Mouse (Mus musculus): ENCODE measurements around the gene Alkbh3.

Alkbh3 gene

GRCm38 (mm10) chr2:93992810-93993209, 17.8 kb downstream of the Alkbh3 start:
- DNase-seq (ENCODE audit: low read depth, low spot score) = no peak

DNA sequence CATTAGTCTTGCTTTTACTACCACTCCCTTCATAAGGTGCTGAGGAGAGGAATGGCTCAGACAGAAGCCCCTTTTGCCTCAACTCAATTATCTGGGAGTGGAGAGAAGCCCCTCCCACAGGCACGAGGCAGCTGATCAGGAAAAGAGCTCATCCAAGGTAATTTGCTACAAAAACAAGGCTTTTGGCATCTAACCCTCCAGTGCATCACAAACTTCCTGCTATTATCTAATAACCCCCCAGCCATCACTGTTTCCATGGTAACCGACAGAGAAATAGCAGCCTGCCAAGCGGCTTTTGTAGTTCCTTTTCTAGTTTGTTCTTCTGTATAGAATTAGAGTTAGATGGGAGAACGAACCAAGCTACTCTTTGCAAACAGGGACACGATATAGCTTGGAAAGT, 18.3 kb downstream of the Alkbh3 start:
- DNase-seq (ENCODE audit: low read depth, low spot score) = no peak

DNA sequence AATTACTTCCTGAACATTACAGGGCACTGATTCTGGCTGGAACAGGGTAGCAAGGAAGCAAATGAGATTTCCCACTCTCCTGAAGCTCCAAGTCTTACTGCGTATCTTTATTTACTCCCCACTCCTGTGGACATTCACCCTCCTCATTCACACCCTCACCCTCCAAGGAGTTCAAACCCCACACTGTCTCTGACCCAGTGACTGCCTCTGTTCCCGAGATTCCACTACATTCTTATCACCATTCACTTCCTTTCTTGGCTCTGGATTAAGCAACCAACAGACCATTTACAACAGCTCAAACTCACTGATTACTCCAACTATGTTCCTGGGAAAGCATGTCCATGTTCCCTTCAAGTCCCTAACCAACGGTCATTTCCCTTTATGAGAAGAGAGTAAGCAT, 19.3 kb downstream of the Alkbh3 start:
- DNase-seq (ENCODE audit: low read depth, low spot score) = no peak

DNA sequence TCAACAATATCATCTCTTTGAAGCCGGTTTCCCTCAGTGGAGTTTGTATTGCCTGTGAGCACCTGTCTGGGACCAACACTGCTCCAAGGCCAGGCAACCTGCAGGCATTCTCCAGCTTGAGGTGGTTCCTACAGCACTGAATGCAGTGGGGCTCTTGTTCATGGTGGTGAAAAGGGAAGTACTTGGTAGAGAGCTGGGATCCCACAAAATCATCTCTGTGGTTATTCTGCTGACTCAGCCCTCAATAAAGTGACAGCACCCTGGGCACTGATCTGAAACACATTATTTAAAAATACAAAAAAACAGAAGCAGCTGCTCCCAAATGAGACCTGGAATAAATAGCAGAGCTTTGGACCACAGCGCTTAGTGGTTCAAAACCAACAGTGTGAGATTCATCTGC, 22.2 kb downstream of the Alkbh3 start:
- DNase-seq (ENCODE audit: low read depth, low spot score) = no peak

- no peak for DNase-seq (ENCODE audit: low read depth, low spot score)
Measured at GRCm38 (mm10) chr2:93982457-93983235, 28.0 kb downstream of the Alkbh3 start.

GRCm38 (mm10) chr2:93979249-93980120, 31.1 kb downstream of the Alkbh3 start:
- DNase-seq (ENCODE audit: low read depth, low spot score) = no peak

- no peak for DNase-seq (ENCODE audit: low read depth, low spot score)
Measured at GRCm38 (mm10) chr2:93976436-93977252, 34.0 kb downstream of the Alkbh3 start.

DNA sequence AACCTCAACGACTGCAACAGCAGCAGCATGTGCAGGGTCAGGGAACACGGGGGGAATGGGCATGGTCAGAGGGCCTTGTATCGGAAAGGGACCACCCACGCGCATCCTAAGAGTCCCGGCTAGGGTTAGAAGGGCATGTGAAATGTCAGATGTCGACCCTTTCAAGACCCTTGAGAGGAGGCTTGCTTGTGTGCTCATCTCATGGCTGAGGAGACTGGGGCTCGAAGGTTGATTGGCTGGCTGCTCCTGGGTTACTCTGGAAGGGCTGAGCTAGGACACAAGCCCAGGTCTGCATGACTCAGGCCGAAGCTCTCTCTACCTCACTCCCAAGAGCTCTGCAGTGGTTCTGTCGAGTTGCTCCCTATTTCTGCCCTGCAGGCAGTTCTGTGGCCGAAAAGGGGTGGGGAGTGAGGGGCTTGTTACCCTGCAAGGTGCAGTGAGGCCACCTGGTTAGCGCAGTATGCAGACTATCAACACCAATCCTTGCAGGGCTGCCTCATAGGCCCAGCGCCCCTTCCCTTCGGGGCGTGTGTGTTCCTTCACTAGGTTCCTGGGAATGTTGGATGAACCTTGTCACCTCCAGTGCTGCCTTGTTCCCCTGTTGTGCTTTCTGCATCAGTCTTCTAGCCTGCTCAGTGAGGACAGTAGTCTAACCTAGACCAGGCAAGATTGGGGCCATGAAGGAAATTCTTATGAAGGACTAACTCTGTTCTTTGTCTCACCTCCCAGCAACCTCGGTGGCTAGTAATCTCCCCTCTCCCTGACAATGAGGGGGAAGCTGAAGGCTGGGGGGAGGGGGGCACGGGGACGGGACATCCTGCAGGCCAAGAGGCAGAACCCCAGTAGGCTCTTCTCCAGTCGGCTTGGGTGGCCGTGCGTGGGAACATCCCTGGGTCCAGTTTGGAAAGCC, 34.8 kb downstream of the Alkbh3 start:
- no peak for DNase-seq (ENCODE audit: low read depth, low spot score)

DNA sequence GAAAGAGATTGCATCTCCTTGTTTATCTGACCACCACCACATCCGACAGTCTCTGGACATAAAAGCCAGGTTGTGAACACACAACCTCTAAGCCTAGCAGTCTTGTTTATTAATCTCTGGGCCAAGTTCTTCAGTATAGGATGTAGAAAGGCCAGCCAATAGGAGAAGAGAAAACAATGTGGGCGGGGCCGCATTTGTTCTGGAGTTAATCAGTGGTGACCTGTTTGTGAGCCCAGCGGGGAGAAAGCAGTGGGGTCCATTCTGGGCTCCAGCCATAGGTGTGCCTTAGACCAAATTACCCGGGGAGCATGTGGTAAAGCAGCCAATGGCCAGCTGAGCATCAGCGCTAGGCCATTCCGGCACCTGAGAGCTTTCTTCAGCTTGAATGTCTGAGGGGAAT, 35.6 kb downstream of the Alkbh3 start:
- no peak for DNase-seq (ENCODE audit: low read depth, low spot score)

DNA sequence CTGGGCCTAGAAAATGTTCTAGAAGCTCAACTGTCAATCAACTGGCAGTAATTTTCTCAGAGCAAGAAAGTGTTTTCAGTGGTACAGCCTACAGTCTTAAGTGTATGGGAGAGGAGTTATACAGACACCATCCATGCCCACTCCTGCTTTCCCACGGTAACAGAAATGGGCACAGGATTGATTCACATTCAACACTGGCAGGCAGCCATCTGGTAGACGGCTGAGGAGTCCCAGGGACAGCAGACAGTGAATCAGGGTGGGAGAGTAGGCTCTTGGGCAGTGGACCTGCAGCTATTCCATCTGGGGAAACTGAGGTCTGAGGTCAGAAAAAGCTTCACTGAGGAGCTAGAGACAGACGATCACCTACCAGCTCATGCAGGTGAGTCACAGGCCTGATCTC, 39.0 kb downstream of the Alkbh3 start:
- no peak for DNase-seq (ENCODE audit: low read depth, low spot score)

GRCm38 (mm10) chr2:93964494-93965160, 46.0 kb downstream of the Alkbh3 start:
- DNase-seq (ENCODE audit: low read depth, low spot score) = no peak

DNA sequence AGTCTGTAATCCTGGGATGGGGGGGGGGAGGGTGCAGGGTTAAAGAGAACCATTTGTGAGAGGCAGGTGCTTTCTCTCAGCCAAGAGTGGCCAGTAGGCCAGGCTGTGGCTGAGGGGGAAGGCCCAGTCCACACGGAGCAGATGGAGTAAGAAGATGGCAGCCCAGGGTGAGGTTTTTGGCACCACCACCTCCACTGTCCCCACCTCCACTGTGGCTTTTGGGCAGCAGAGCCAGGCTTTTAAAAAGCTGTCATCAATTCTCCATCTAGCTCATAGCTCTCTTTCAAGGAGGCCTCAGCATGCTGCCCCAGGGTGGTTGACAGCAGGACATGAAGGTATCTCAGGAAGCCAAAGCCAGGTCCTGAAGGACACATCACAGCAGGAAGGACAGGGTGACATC, 46.8 kb downstream of the Alkbh3 start:
- no peak for DNase-seq (ENCODE audit: low read depth, low spot score)

DNA sequence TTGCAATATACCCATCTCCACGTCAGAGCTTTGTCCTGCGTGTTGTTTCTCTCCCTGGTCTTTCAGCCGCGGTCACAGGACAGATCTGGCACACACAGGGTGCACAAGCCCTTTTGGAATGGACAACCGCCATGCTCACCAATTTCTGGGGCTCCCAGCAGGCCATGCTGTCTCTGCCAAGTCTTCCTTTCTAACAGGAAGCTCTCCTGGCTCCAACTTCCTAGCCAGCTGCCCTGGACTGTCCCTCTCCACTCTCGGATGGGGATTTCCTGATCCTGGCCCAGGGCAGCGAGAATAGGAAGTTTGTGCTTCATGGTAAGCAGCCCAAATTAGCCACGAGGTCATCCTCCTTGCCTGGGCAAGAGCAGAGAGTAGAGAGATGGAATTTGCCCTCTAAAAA, 48.9 kb downstream of the Alkbh3 start:
- no peak for DNase-seq (ENCODE audit: low read depth, low spot score)

GRCm38 (mm10) chr2:93959346-93959745, 51.3 kb downstream of the Alkbh3 start:
- no peak for DNase-seq (ENCODE audit: low read depth, low spot score)

GRCm38 (mm10) chr2:93958216-93958615, 52.4 kb downstream of the Alkbh3 start:
- DNase-seq (ENCODE audit: low read depth, low spot score) = no peak

DNA sequence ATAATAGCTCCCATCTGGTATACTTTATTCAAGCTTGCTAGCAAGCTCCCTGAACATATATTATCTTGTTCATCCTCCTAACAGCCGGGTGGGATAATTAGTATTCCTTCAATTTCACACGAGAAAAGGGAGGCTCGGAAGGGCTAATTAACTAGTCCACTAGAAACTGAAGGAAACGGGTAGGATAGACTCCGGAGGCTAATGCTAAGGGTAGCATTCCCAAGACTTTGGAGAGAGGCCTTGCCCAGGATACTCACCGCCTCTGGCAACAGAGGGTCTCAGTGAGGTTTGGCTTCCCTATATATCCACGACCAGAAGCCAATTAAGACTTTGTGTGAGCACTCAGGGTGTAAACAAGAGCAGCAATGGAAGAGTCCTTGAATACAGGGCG, 52.8 kb downstream of the Alkbh3 start:
- DNase-seq (ENCODE audit: low read depth, low spot score) = no peak

GRCm38 (mm10) chr2:93956908-93957784, 53.5 kb downstream of the Alkbh3 start, which contains the start of gene Gm13889:
Gene Gm13889, minus strand, starts transcription at chr2:93957201.
- no peak for DNase-seq (ENCODE audit: low read depth, low spot score)

- no peak for DNase-seq (ENCODE audit: low read depth, low spot score)
Measured at GRCm38 (mm10) chr2:93956331-93956801, 54.2 kb downstream of the Alkbh3 start.

DNA sequence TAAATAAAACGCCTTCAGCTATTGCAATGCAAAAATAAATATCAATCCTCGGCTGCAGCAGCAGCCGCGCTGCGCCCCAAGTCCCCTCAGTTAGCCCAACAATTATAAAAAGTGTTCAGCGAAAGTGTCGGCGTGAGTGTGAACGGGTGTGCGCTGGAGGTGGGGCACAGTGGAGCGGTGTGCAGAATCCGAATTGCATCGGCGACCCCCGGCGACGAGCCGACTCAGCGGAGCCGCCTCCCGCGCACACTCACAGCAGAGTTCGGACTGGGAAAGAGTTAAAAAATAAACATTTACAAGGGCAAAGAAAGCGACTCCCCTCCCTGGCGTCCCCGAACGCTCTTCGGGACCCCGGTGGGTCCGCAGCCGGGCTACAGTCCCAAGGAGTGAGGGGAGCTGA, 54.7 kb downstream of the Alkbh3 start:
- no peak for DNase-seq (ENCODE audit: low read depth, low spot score)

Measured in telencephalon, adult 2 months (tissue).